8 mouse cellular contexts compared by ENCODE assay signal in the genomic region with DNA sequence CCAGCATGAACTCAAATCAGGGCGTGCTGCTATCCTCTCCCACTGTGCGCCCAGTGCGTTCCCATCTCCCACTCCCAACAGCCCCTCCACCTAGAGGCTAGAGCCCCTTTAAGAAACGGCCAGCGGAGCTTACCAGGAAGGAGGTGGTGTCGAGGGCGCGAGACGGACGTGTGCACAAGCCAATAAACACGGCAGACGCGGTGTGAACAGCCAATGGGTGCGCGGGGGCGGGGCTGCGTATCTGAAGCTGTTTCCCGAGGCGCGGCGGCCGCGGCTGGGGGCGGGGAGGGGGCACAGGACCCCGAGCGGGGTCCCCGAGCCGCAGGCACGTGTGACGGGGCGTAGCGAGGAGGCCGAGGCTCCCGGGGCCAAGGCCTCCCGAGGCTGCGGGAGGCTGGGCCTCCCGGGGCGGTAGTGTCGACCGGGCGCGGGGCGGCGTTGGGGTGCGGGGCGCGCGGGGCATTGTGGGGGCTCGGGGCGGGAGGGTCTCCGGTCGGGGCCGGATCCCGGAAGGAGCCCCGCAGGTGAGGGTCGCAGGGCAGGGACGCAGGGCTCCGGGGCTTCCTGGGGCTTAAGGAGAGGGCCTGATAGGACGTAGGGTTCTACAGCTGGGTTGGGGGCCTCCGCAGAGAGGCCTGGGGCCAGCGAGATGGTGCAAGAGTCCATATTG. TPM values are rescaled to one million over a fixed set of nuclear protein-coding genes. Genes with fewer than 3 reads are reported as not detected.
DNase-seq lines count a peak whose midpoint lies in the region; ATAC-seq and TF ChIP-seq lines count a peak whose summit lies in the region.

A gene (plus strand): TSS at position 213 of the 670 bp plus-strand sequence.
A gene (minus strand): TSS at position 445 of the 670 bp plus-strand sequence.

- peak within 1 kb of the TSS; percentile 84 for H3K27ac ChIP-seq in forebrain, embryonic 15.5 days (replicated peaks)
- H3K27ac ChIP-seq in layer of hippocampus, adult 2 months = peak within 1 kb of the TSS; percentile 96
- peak within 1 kb of the TSS; percentile 89 for H3K27ac ChIP-seq in lung, embryonic 14.5 days (ENCODE audit: low read depth)
- H3K27ac ChIP-seq in olfactory bulb, adult 2 months (ENCODE audit: insufficient read depth, low read depth, low read length) = peak within 1 kb of the TSS; percentile 63
- H3K27ac ChIP-seq in thymus, adult 2 months (ENCODE audit: control insufficient read depth, insufficient read depth, low read length) = peak within 1 kb of the TSS; percentile 59; the same call in 1 of the 2 replicates

- no peaks in the 10 kb centered on the region for H3K9me3 ChIP-seq in forebrain, embryonic 15.5 days
- H3K9me3 ChIP-seq in lung, embryonic 14.5 days (ENCODE audit: low read depth, low read length) = no peaks in the 10 kb centered on the region

- WGBS in forebrain, embryonic 15.5 days = under 1% methylated on average over 61 of the region's 61 CpGs
- WGBS in lung, embryonic 14.5 days = under 1% methylated on average over 55 of the region's 61 CpGs
- 1% methylated on average over 61 of the region's 61 CpGs for WGBS in olfactory bulb, adult 2 months
- under 1% methylated on average over 56 of the region's 61 CpGs for WGBS in thymus, adult 2 months

- peaks cover 36% of the 10 kb centered on the region for H3K4me1 ChIP-seq in forebrain, embryonic 15.5 days
- H3K4me1 ChIP-seq in lung, embryonic 14.5 days (ENCODE audit: insufficient read depth) = peaks cover 3% of the 10 kb centered on the region; the same call in 1 of the 2 replicates
- H3K4me1 ChIP-seq in olfactory bulb, adult 2 months (ENCODE audit: control insufficient read depth, insufficient read depth, low read length) = peaks cover 12% of the 10 kb centered on the region
- peaks cover 15% of the 10 kb centered on the region for H3K4me1 ChIP-seq in thymus, adult 2 months (replicated peaks; ENCODE audit: control insufficient read depth, insufficient read depth, low read length)

- peaks cover 19% of the 10 kb centered on the region for H3K36me3 ChIP-seq in forebrain, embryonic 15.5 days
- H3K36me3 ChIP-seq in lung, embryonic 14.5 days (ENCODE audit: insufficient read depth) = peaks cover 30% of the 10 kb centered on the region
- H3K36me3 ChIP-seq in thymus, adult 2 months (ENCODE audit: control insufficient read depth, insufficient read depth, low read length) = peaks cover 17% of the 10 kb centered on the region

- peak within 1 kb of the TSS; percentile 91 for H3K9ac ChIP-seq in forebrain, embryonic 15.5 days (replicated peaks)
- peak within 1 kb of the TSS; percentile 90 for H3K9ac ChIP-seq in lung, embryonic 14.5 days

- TF ChIP-seq POLR2A in olfactory bulb, adult 2 months (IDR thresholded peaks at IDR 0.05; ENCODE audit: insufficient read depth, low read depth, low read length) = no peak
- TF ChIP-seq POLR2A in thymus, adult 2 months (IDR thresholded peaks at IDR 0.05; ENCODE audit: control insufficient read depth, extremely low read depth, insufficient read depth, low read length, poor library complexity) = peak; percentile 84

- intact Hi-C loops in heart, postnatal 25 days (cut with DNase I) = no loop called here

- H3K4me3 ChIP-seq in forebrain, embryonic 15.5 days = peak within 1 kb of the TSS; percentile 76
- peak within 1 kb of the TSS; percentile 96 for H3K4me3 ChIP-seq in layer of hippocampus, adult 2 months
- H3K4me3 ChIP-seq in lung, embryonic 14.5 days (ENCODE audit: low read depth, low read length) = peak within 1 kb of the TSS; percentile 80
- H3K4me3 ChIP-seq in olfactory bulb, adult 2 months (ENCODE audit: insufficient read depth, low read depth, low read length) = peak within 1 kb of the TSS; percentile 89
- H3K4me3 ChIP-seq in thymus, adult 2 months (ENCODE audit: control insufficient read depth, insufficient read depth, low read length) = peak within 1 kb of the TSS; percentile 94

- no peaks in the 10 kb centered on the region for H3K27me3 ChIP-seq in forebrain, embryonic 15.5 days
- H3K27me3 ChIP-seq in lung, embryonic 14.5 days (ENCODE audit: insufficient read depth, low read length) = no peaks in the 10 kb centered on the region
- H3K27me3 ChIP-seq in thymus, adult 2 months (ENCODE audit: control insufficient read depth, insufficient read depth, low read length) = no peaks in the 10 kb centered on the region

- peak; percentile 94 for ATAC-seq in forebrain, embryonic 15.5 days (replicated peaks)
- peak; percentile 93 for ATAC-seq in lung, embryonic 14.5 days (ENCODE audit: insufficient read depth)

- TF ChIP-seq CTCF in layer of hippocampus, adult 2 months (conservative IDR thresholded peaks at IDR 0.05) = no peak
- TF ChIP-seq CTCF in lung, embryonic 14.5 days (IDR thresholded peaks at IDR 0.05; ENCODE audit: low read depth) = peak; percentile 25
- no peak for TF ChIP-seq CTCF in olfactory bulb, adult 2 months (IDR thresholded peaks at IDR 0.05; ENCODE audit: insufficient read depth, low read depth, low read length)
- TF ChIP-seq CTCF in thymus, adult 2 months (IDR thresholded peaks at IDR 0.05; ENCODE audit: borderline replicate concordance, control insufficient read depth, extremely low read depth, insufficient read depth, low read length, poor library complexity) = no peak

- peak within 1 kb of the TSS; percentile 72 for H3K4me2 ChIP-seq in forebrain, embryonic 15.5 days (replicated peaks)
- peak within 1 kb of the TSS; percentile 77 for H3K4me2 ChIP-seq in lung, embryonic 14.5 days

- DNase-seq in ES-CJ7 (ENCODE audit: low read depth, low spot score) = peak; percentile 99
- DNase-seq in cerebellum, adult 11 months = peak; percentile 98
- DNase-seq in heart, postnatal 25 days (ENCODE audit: low spot score) = peak; percentile 95
- peak; percentile 98 to 99 for DNase-seq in layer of hippocampus, adult 2 months (ENCODE audit: low spot score in 2 of 2)
- DNase-seq in lung, embryonic 14.5 days = peak; percentile 97
- peak; percentile 98 for DNase-seq in thymus, adult 2 months

RNA-seq across cellular contexts. Expression of the first gene that starts in this region (rescaled TPM):
- 433 and 440 TPM in 2 replicates for polyA plus RNA-seq in forebrain, embryonic 15.5 days (2015; fragmentation: Nextera tagmentation; extraction: Ambion mirVana)
- total RNA-seq in heart, postnatal 25 days (2021) = 100 to 1,000 TPM; 130 to 135 TPM
- 100 to 1,000 TPM; 447 to 453 TPM for total RNA-seq in layer of hippocampus, adult 2 months (2021)
- polyA plus RNA-seq in lung, embryonic 14.5 days (2014; fragmentation: Nextera tagmentation; extraction: Ambion mirVana) = 239 and 245 TPM in 2 replicates
- not detected in 2 replicates for polyA plus RNA-seq in olfactory bulb, adult 2 months (2012; ENCODE audit: insufficient read depth, insufficient read length, low replicate concordance, missing spikeins)
- polyA plus RNA-seq in thymus, adult 2 months (2012; rRNA removed) = 613 and 640 TPM in 2 replicates

RNA-seq across cellular contexts. Expression of the second gene that starts in this region (rescaled TPM):
- 49.8 and 50.2 TPM in 2 replicates for polyA plus RNA-seq in forebrain, embryonic 15.5 days (2015; fragmentation: Nextera tagmentation; extraction: Ambion mirVana)
- 10 to 100 TPM; 73.6 to 76.6 TPM for total RNA-seq in heart, postnatal 25 days (2021)
- 10 to 100 TPM; 37.2 to 40.7 TPM for total RNA-seq in layer of hippocampus, adult 2 months (2021)
- polyA plus RNA-seq in lung, embryonic 14.5 days (2014; fragmentation: Nextera tagmentation; extraction: Ambion mirVana) = 56.3 and 59.0 TPM in 2 replicates
- not detected in 2 replicates for polyA plus RNA-seq in olfactory bulb, adult 2 months (2012; ENCODE audit: insufficient read depth, insufficient read length, low replicate concordance, missing spikeins)
- polyA plus RNA-seq in thymus, adult 2 months (2012; rRNA removed) = 72.7 and 86.7 TPM in 2 replicates

Comparison
In these comparisons a context has a peak if more than half of its experiments do, and no peak if none do; other contexts are left out.
1. Peak in every context shown above with its lines: DNase-seq, ATAC-seq, H3K4me3 ChIP-seq and H3K27ac ChIP-seq.
2. RNA of the second gene that starts in this region (polyA plus RNA-seq): 72.7 to 86.7 TPM in thymus, adult 2 months, 56.3 to 59.0 TPM in lung, embryonic 14.5 days and 49.8 to 50.2 TPM in forebrain, embryonic 15.5 days; not detected in olfactory bulb, adult 2 months; every median in the first group is over 10 times any median in the second.